Mouse (Mus musculus): ENCODE data around the gene Tmem168.

The Tmem168 gene

DNA sequence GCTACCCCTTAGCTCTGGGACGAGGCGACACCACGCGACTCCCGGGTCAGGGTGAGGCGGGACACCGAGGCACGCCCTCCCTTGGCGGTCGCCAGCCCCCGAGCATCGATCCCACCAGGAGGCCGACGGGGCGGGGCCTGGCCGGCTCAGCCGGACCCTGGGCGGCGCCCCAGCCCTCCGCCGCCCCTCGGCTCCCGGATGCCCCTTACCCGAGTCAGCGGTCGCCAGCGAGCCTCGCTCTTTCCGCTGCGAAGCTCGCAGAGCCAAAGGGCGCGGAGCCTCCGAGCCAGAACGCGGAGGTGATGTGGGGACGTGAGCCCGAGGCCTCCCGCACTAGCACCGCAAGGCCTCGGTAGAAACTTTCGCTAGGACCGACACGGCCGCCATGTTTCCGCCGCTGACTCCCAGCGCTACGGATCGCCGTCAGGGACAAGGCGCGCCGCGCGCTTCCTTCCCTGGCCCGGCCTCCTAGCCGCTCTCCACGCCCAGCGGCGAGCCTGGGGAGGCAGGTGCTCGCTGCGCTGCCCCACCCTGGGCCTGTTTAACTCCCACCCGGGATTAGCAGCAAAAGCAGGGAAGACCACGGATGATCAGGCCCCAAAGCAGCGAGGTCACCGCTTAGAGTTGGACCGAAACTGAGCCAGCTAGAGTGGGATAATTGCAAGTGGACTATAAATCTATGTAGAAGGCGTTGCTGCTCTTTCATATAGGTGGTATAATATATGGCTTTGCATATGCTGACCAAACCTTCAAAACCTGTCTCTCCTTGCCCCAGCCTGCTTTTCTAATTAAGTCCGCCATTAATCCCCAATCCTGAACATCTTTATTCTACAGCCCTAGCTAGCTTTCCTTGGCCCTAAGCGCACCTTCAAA lies at the start of gene Tmem168:
TSS of gene Tmem168 (minus strand) at position 480 of the 873 bp plus-strand sequence.
- in situ Hi-C loops (cut with MboI), result loop anchor here (25.0 kb wide), 1 partner anchor 254 kb away; the partner anchor contains the start of gene 2610001J05Rik

DNA sequence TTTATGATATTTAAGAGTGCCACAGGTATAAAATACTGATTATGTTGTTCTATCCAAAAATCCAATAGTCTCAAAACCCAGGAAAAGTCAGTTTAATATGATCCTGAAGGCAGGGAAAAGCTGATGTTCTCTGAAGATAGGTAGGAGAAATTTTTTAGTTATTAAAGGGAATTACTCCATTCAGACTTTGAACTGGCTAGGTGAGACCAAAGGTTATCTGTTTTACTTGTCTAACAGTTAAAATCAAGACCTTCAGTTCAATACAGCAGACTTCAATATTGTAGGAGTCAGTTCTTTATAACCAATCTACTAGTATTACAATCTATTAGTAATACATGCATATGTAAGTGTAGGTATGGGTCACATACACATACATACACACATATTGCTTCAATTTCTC lies 46.2 kb upstream of the Tmem168 start:
- in situ Hi-C loops (cut with MboI), result no loop called here

DNA sequence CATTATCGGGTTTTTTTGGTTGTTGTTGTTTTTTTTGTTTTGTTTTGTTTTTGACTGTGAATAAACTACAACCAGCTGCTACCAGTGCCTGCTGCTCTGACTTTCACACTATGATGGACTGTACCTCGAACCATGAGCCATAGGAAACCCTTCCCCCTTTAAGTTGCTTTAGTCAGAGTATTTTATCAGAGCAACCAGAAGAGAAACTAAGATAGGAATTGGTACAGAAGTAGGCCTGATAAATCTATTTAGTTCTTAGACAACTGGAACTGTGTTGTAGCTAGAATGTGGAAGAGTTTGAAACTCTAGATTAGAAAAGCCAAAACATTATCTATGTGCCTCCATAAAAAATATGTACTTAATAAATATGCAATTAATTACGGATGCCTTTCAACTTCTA lies 44.4 kb upstream of the Tmem168 start:
- in situ Hi-C loops (cut with MboI), result no loop called here

DNA sequence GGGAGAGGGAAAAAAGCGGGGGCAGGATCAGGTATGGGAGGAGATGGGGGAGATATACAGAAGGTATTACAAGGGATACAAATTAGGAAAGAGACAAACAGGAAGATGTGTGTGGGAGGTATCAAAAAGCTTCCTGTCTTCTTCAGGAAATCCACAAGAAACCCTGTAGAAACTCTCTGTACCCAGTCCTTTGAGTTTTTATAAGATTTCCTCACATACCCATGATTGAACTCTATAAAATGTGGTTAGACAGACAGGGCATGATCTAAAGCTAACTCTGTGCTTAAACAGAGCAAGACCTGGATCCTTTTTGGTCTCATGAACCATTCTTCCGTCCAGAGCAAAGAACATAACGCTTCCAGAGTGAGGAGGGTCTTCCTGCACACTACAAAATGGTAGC lies 43.0 kb upstream of the Tmem168 start:
- in situ Hi-C loops (cut with MboI), result no loop called here

DNA sequence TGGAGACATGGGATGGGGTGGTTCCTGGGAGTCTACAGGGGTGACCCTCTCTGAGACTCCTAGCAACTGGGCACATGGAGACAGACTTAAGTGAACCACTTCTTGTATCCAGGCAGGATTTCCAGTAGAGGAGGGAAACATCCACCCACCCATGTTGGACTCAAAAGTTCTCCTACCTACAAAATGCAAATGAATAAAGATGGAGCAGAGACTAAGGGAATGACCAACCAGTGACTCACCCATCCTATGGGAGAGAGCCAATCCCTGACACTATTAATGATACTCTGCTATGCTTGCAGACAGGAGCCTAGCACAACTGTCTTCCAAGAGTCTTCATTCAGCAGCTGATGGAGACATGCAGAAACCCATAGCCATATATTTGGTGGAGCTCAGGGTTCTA lies 40.4 kb upstream of the Tmem168 start:
- in situ Hi-C loops (cut with MboI), result no loop called here

DNA sequence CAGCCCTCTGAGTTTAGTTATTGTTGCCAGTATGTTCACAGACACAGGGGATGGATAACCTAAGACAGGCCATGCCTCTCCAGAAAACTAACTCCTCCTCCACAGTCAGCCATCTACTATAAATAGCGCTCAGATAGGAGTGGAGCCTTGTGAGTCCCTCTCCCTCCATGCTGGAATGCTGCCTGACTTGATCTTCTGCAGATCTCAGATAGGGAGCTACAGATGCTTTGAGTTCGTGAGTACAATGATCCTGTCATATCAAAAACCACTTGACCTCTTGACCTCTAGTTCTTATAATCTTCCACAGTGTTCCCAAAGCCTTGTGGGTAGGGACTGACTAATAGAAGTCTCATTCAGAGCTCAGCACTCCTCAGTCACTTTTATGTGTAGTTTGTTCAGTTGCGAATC lies 28.7 kb upstream of the Tmem168 start:
- in situ Hi-C loops (cut with MboI), result no loop called here

DNA sequence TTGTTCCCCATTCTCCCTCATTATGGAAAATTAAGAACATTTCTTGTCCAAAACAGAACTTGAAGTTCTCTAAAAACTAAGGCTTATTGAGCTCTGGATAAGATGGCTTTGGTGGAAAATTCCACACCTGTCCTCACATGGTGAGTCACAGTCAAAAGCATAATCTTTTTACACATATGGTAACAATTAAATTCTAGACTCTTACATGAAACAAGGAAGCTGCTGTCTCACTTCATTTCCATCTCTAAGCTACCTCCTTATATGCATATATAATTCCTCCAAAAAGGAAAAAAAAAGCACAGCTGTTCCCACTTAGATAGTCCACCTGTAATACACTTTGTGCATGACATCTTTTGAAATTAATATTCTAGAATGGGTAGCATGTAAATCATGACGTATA lies 24.7 kb upstream of the Tmem168 start:
- in situ Hi-C loops (cut with MboI), result no loop called here

DNA sequence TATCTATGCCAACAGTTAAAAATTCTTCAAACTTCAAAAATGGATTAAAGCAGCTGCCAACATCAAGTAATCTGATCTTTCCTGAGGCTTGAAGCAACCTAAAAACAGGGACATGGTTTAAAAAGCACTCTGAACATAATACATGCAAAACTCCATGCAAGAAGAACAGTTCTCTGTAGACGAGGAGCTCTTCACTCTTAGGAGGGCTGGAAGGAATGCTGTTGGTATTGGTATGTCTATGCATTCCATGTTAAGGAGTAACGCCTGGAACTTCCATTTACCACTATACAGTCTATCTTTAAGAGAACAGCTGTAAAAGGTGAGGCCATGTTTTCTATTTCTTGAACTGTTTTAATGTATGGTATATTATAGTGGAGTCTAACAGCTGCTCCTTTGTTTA lies 22.7 kb upstream of the Tmem168 start:
- in situ Hi-C loops (cut with MboI), result no loop called here

DNA sequence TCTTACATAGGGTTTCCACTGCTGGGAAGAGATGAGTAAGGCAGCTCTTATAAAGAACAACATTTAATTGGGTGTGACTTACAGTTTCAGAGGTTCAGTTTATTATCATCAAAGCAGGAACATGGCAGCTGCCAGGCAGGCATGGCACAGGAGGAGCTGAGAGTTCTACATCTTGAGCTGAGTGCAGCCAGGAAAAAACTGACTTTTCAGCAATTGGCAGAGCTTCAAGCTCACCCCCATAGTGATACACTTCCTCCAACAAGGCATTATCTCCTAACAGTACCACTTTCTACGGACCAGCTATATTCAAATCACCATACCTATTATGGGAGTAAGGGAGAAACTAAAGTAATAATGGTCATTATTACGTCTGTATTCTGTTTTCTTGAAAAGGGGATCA lies 11.7 kb upstream of the Tmem168 start:
- in situ Hi-C loops (cut with MboI), result loop anchor here (25.0 kb wide), 1 partner anchor 243 kb away; the partner anchor contains the start of gene 2610001J05Rik

DNA sequence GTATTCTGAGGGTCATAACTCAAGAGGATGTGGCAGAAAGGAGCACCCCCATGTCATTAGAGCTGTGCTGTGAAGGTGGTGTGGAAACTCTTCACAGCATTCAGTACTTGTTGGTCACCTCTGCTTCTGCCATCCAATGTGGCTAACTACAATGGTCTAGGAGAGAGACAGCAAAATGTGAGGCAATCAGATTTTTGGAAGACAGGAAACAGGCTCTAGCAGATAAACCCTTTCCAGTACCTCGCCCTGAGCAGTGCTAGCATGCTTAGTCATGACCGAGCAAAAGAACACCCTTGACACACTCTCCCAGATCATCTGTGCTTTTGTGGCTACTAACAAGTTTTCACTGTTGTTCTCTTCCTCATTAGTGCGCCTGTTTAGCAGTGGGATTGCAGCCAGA lies 9.2 kb upstream of the Tmem168 start:
- in situ Hi-C loops (cut with MboI), result loop anchor here (25.0 kb wide), 1 partner anchor 245 kb away; the partner anchor contains the start of gene 2610001J05Rik

DNA sequence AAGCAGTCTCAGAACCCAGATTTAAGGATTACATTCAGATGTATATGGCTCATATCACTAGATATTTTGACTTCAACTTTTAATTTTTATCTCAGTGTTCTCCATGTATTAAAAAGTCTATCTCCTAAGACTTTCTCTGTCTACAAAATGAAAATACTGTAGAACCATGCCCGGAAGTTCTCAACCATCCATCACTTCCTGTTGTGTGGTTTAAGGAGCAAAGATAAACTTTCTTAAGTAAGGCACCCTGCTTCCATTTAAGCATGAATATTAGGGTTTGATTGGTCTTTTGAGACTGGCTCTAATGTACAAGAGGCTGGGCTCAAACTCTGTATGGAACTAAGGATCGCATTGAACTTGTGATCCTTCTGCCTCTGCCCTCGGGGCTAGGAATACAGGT lies 6.7 kb upstream of the Tmem168 start:
- in situ Hi-C loops (cut with MboI), result loop anchor here (25.0 kb wide), 1 partner anchor 248 kb away; the partner anchor contains the start of gene 2610001J05Rik

DNA sequence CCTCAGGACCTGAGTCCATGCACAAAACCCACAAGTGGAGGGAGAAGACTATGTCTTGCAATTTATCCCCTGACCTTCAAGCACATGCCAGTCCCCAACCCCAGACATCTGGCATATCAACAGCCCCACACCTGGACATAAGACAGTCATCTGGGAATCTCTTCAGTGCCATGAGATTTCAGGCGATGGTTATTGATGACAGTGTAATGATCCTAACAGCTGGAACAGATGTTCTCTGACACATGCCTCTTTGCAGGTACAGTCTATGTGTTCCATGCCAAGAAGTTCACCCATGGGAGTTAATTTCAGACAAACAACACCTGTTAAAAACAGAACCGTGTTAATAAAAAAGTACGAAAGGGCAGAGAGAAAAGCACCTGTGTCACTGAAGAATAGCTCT lies 5.8 kb upstream of the Tmem168 start:
- in situ Hi-C loops (cut with MboI), result loop anchor here (25.0 kb wide), 1 partner anchor 249 kb away; the partner anchor contains the start of gene 2610001J05Rik

DNA sequence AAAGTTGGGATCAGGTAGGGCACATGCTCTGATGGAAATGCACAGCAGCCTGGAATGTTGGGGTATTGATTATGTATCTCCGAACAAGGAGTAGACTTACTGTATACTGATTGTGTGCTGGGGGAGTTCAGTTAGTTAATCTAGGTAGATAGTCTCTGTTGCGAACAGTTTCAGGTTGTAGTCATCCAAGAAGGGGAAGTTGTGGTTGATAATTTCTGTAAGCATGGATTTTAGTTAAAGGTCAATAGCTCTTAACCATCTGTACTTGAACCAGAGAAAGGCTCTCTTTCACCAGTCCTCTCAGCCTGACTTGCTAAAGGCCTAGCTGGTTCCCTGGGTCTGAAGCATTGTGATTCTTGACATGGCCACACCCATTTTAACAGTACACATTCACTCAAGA lies 3.0 kb upstream of the Tmem168 start:
- in situ Hi-C loops (cut with MboI), result loop anchor here (25.0 kb wide), 1 partner anchor 251 kb away; the partner anchor contains the start of gene 2610001J05Rik

DNA sequence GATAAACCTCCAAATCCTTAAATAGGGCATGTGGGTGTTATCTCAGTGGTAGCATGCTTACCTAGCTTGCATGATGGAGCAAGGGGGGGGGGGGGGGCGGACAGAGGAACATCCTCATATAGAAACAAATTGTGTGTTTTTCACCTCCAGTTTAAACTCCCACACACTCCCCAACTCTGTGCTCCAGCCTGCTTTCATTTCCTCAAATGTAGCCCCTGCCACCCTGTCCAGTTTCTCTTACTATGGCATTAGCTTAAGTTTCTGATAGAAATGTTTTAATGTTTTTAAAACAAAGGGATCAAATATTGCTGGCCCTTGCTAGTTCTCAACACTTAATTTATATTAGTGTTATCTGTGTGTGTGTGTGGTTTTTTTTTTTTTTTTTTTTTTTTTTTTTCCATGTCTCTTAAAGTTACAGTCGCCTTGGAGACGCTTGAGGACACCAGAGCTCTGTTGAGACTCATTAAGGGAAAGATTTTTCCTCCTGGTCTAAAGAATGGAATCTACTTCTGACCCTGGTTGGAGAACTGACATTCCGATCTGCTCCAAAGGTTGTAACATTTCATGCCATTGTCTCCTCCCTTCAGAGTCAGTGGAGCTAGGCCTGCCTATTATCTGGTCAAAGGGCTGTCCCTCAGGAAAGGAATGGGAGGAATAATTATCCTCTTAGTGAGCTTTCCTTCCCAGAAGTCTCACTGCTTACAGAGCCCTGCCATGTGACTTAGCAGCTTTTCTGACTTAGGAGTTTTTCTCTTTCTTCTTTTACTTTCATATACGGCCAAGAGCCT lies 1.6 kb upstream of the Tmem168 start:
- in situ Hi-C loops (cut with MboI), result loop anchor here (25.0 kb wide), 1 partner anchor 253 kb away; the partner anchor contains the start of gene 2610001J05Rik

DNA sequence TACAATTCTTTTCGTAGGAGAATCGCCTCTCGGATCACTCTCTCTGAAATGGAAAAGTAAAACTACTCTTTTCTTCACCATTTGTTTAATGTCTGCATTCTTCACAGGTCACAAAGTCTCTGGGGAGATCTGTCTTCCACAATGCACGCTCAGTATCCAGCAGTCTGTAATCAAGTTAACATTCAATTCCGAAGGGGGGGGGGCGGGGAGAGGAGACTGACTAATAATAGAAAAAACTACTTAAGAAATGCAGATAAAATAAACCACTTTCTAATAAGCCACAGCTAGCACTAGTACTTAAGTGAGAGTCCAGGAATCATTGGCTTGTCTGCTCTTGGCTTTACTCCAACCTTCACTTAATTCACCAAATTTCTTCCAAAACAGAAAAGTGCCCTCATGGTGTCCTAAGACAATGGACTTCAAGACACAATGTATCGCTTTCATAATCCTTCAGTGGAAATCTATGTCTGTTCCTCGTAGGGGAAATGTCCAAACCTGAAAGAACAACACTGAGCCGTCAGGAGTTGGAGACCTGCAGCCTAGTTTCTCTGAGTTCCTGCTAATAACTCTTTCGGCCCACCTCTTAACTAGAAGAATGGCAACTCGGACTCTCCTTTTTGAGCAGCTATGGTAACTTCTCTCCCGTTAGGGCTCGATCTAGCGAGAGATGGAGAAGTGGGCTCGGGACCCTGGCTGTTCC lies 829 bp downstream of the Tmem168 start:
- in situ Hi-C loops (cut with MboI), result loop anchor here (25.0 kb wide), 1 partner anchor 255 kb away; the partner anchor contains the start of gene 2610001J05Rik

DNA sequence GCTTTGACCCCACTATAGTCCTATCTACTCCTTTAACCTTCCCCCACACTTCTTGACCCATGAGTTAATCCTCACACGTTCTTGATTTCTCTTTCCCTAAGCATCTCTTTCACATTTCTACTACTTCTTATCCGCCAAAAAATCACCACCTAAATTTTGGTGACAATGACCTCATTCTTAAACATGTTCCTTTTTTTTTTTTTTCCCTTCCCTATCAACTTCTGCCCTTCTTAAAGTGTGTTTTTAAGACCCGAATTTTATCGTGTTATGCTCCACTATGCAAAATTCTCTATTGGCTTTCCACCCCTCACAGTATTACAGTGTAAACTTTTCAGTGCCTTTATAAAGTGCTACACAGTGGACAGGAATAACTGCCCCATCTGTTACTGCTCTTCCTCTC lies 1.5 kb downstream of the Tmem168 start:
- in situ Hi-C loops (cut with MboI), result loop anchor here (25.0 kb wide), 1 partner anchor 256 kb away; the partner anchor contains the start of gene 2610001J05Rik

DNA sequence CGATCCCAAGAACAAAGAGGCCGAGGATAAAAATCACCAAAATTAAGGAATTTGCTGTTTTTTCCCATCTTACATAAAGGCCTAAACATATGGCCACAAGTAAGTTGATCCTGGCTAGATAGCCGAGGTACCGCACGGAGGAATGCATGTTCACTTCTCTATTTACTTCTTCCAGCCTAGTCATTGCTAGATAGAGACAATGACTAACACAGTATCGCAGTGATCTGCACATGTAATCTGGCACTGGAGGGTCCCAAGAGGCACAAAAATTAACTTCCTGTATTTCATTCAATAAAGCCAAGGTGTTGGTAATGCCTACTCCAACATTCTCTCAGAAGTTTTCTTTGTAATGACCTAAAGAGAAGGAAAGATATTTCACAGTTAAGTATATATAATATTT lies 4.8 kb downstream of the Tmem168 start:
- in situ Hi-C loops (cut with MboI), result loop anchor here (25.0 kb wide), 1 partner anchor 259 kb away; the partner anchor contains the start of gene 2610001J05Rik

DNA sequence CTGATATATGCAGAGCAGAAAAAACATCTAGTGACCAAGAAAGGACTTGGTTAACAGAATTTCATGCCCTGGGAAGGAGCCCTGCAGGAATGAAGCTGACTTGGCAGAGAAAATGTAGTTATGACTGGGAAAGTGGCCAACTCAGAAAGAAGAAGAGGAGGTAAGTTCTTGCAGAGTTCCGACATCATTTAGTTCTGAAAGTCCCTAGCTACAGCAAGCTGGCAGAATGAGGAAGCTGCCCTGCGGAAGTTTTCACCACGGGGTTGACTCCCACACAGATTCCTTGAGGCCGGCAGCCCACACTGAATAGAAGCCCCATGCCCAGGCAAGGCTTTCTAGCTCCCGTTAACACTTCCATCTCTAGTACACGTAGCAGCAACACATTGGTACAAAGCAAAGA lies 6.3 kb downstream of the Tmem168 start:
- in situ Hi-C loops (cut with MboI), result loop anchor here (25.0 kb wide), 1 partner anchor 261 kb away; the partner anchor contains the start of gene 2610001J05Rik

DNA sequence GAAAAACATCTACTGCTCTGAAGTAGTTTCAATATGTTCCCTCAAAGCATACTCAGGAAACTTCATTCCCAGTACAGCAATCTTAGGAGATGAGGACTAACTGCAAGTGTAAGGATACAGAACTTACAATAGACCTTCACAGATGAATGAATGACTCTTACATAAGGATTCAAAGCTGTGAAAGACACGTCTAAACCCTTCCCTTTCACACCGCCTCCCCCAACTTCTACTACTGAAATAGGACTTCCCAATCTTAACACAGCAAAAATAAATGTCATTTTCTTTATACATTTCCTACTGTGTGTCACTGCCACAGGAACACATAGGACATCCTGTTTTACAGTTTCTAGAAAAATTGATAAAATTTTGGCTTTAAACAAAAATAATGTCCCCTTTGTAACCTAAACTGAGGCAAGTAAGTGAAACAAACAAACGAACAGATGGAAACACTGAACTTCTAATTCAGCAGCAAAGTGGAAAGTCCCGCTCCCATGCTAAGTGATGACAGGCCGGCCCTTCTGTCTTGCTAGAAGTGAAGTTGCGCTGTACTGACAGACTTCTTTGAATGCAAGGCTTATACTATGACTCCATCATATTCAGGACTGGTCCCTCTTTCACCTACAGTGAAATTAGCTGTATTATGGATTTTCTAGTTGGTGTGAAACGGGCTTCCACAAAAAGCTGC lies 9.5 kb downstream of the Tmem168 start:
- in situ Hi-C loops (cut with MboI), result no loop called here

DNA sequence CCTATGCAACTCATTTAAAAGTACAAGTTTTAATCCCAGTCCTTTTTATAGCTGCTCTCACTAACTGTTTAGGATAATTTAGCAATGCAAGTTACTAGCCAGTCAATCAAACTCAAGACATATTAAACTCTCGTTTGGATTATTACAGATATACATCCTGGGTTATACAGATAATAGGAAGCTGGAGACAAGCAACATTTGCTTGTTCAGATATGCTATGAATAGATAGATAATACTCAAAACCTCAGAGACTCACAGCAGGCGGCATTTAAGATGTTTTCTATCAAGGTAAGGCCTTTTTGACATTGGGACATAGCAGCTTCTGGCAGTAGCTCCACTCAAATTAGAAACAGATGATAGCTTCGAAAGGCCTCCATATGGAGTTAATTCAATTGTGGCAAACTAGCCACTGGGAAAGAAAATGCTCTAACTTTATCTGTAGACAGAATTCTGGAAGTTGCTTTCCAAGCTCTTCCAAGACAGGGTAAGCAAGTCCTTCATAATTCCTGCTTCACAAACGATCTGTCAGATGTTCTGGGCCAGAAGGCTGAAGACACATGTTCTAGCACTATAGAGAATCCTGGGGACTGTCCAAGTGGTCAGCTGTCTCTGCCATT lies 15.1 kb downstream of the Tmem168 start:
- in situ Hi-C loops (cut with MboI), result no loop called here

Measured in mature B cell (primary cell).